Mouse (Mus musculus): ENCODE results near the gene Zfp839. TPM values are rescaled to one million over a fixed set of nuclear protein-coding genes. Genes with fewer than 3 reads are reported as not detected.
A peak's percentile ranks its signal among the peaks of the same experiment; 100 is the strongest.

Zfp839 gene
- 3.2 and 3.3 TPM in 2 replicates for polyA plus RNA-seq (2015; fragmentation: Nextera tagmentation; extraction: Ambion mirVana)

GRCm38 (mm10) chr12:110850010-110850928 is at the start of gene Zfp839:
Zfp839 (plus strand) TSS chr12:110850253.
- 0 out of 2 replicates have a peak, but pooled peaks cover 2% of the 10 kb centered on the region for H3K36me3 ChIP-seq (ENCODE audit: control insufficient read depth, insufficient read depth)
- ATAC-seq: peak; percentile 83
- H3K4me3 ChIP-seq (replicated peaks; ENCODE audit: low read length): peak within 1 kb of the TSS; percentile 85
- H3K4me2 ChIP-seq (ENCODE audit: low read length): peak within 1 kb of the TSS; percentile 74
- no peaks in the 10 kb centered on the region for H3K9me3 ChIP-seq (ENCODE audit: control insufficient read depth, low read length)
- no peak within 1 kb of the TSS; the same call in 1 of the 2 replicates for H3K27ac ChIP-seq (ENCODE audit: low read length)
- H3K4me1 ChIP-seq (replicated peaks; ENCODE audit: control insufficient read depth, insufficient read depth, low read length): peaks cover 17% of the 10 kb centered on the region
- H3K27me3 ChIP-seq (replicated peaks; ENCODE audit: control insufficient read depth, insufficient read depth, low read length): peaks cover 6% of the 10 kb centered on the region
- under 1% methylated on average over 87 of the region's 89 CpGs for WGBS
- H3K9ac ChIP-seq (replicated peaks; ENCODE audit: low read depth, low read length): peak within 1 kb of the TSS; percentile 86

GRCm38 (mm10) chr12:110801876-110802464 is 48.1 kb upstream of the Zfp839 start:
- Histone ChIP-seq H3K9me3 (ENCODE audit: control insufficient read depth, low read length) (no peaks in the 10 kb centered on the region), H3K4me2 (ENCODE audit: low read length) (no peak overlapping the region), H3K36me3 (ENCODE audit: control insufficient read depth, insufficient read depth) (no peaks in the 10 kb centered on the region), H3K27me3 (replicated peaks; ENCODE audit: control insufficient read depth, insufficient read depth, low read length) (no peaks in the 10 kb centered on the region), H3K4me1 (replicated peaks; ENCODE audit: control insufficient read depth, insufficient read depth, low read length) (peaks cover 9% of the 10 kb centered on the region), H3K4me3 (replicated peaks; ENCODE audit: low read length) (no peak overlapping the region), H3K27ac (ENCODE audit: low read length) (no peak overlapping the region), H3K9ac (replicated peaks; ENCODE audit: low read depth, low read length) (no peak overlapping the region)
- WGBS: 89% methylated on average over 10 of the region's 10 CpGs
- ATAC-seq: no peak

DNA sequence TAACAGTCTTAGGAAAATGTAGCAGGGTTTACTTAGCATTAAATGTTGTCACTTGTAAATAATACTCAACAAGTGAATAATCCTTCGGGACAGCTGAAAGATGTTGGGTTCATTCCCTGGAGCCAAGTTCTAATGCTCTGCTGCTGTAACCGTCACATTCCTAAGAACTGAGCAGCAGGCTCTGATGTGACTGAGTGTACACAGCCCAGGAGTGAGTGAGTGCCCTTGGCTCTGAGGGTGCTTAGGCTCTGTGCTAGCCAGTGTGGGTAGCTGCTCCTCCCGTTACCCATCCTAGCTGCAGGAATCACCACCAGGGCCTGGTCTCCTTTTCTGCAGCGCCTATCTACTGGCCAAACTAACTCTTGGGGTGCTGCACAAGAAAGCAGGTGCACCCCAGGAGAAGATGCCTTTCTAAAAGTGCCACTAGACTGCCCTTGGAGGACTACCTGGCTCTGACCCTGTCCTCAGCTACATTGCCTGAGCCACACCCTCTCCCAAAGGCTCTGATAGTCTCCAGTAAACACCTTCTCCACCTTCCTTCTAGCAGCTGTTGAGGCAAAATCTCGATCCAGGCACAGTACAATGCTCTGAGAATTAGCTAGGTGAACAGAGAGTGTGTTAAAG is 47.3 kb upstream of the Zfp839 start:
- no peak overlapping the region for H3K4me2 ChIP-seq (ENCODE audit: low read length)
- H3K9me3 ChIP-seq (ENCODE audit: control insufficient read depth, low read length): no peaks in the 10 kb centered on the region
- H3K27ac ChIP-seq (ENCODE audit: low read length): no peak overlapping the region
- peaks cover 9% of the 10 kb centered on the region for H3K4me1 ChIP-seq (replicated peaks; ENCODE audit: control insufficient read depth, insufficient read depth, low read length)
- no peak for ATAC-seq
- H3K36me3 ChIP-seq (ENCODE audit: control insufficient read depth, insufficient read depth): no peaks in the 10 kb centered on the region
- H3K9ac ChIP-seq (replicated peaks; ENCODE audit: low read depth, low read length): no peak overlapping the region
- WGBS: 89% methylated on average over 5 of the region's 5 CpGs
- no peaks in the 10 kb centered on the region for H3K27me3 ChIP-seq (replicated peaks; ENCODE audit: control insufficient read depth, insufficient read depth, low read length)
- H3K4me3 ChIP-seq (replicated peaks; ENCODE audit: low read length): no peak overlapping the region

DNA sequence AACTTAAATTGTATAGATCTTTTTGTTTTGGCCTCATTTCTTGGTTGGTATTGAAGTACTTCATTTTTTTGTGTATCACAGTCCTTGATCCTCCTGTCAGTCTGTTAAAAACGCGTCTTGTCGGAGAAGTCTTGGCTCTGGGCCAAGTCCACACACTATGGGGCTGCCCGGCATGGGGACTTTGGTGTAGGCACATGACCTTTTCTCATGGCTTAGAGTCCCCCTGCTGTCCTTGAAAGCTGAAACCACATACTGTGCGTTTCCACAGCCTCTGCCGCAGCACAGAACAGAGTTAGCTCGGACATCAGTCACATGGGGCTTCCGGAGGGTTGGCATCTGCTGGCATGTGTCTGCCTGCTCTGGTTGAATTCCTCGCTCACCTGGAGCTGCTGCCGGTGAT is 45.8 kb upstream of the Zfp839 start:
- Histone ChIP-seq H3K9me3 (ENCODE audit: control insufficient read depth, low read length) (no peaks in the 10 kb centered on the region), H3K27ac (ENCODE audit: low read length) (no peak overlapping the region), H3K36me3 (ENCODE audit: control insufficient read depth, insufficient read depth) (no peaks in the 10 kb centered on the region), H3K4me2 (ENCODE audit: low read length) (no peak overlapping the region), H3K4me1 (replicated peaks; ENCODE audit: control insufficient read depth, insufficient read depth, low read length) (peaks cover 9% of the 10 kb centered on the region), H3K9ac (replicated peaks; ENCODE audit: low read depth, low read length) (no peak overlapping the region), H3K4me3 (replicated peaks; ENCODE audit: low read length) (no peak overlapping the region), H3K27me3 (replicated peaks; ENCODE audit: control insufficient read depth, insufficient read depth, low read length) (no peaks in the 10 kb centered on the region)
- ATAC-seq: peak; percentile 62
- 12% methylated on average over 10 of the region's 10 CpGs for WGBS

DNA sequence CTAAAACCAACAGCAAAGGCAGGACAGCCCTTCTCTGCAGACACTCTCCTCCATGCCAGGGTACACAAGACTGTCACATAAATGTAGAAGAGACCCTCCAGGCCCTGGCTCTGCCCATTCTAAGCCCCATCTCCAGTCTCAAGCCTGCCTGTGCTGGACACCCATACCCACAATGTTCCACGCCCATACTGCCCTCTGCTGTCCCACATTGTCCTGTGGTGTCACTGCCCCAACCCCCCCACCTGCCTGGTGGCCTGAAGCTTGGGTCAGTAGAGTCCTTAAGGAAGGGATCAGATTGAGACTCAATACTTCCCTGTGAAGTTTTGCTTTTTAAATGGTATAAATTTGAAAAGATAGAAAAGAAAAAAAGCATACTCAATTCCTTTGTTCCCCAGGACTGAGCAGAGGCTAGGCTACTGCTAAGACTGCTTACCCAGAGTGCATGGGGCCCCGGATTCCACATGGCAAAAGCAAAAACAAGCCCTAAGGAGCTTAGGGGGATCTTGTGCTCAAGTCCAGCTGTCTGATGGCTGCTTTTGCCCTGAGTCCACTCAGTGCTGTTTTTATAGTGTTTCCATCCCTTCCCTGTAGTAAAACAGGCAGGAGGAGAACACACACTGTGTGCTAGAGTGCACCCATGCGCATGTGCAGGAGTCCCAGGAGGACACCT is 43.6 kb upstream of the Zfp839 start:
- Histone ChIP-seq H3K4me3 (replicated peaks; ENCODE audit: low read length) (no peak overlapping the region), H3K27me3 (replicated peaks; ENCODE audit: control insufficient read depth, insufficient read depth, low read length) (no peaks in the 10 kb centered on the region), H3K4me2 (ENCODE audit: low read length) (no peak overlapping the region), H3K9ac (replicated peaks; ENCODE audit: low read depth, low read length) (no peak overlapping the region), H3K4me1 (replicated peaks; ENCODE audit: control insufficient read depth, insufficient read depth, low read length) (peaks cover 9% of the 10 kb centered on the region), H3K36me3 (ENCODE audit: control insufficient read depth, insufficient read depth) (no peaks in the 10 kb centered on the region), H3K27ac (ENCODE audit: low read length) (no peak overlapping the region), H3K9me3 (ENCODE audit: control insufficient read depth, low read length) (no peaks in the 10 kb centered on the region)
- 62% methylated on average over 3 of the region's 3 CpGs for WGBS
- ATAC-seq: no peak

DNA sequence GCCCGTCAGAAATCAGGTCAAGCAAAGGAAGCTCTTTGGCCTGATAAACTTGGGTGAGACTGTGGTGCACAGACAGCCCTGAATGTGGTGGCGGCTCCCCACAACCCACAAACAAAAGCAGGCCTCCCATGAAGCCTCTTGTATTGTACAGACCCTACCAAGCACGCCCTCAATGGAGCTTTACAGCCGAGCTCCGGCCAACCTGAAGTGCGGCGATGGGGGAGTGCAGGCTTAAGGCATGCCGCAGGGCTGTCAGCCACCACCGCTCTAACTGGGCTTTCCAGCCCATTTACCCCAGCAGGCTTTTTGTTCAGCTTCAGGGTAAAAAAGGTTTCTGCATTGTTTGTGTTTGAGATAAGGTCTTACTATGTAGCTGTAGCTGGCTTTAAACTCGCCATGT is 41.6 kb upstream of the Zfp839 start:
- H3K27me3 ChIP-seq (replicated peaks; ENCODE audit: control insufficient read depth, insufficient read depth, low read length): no peaks in the 10 kb centered on the region
- no peaks in the 10 kb centered on the region for H3K9me3 ChIP-seq (ENCODE audit: control insufficient read depth, low read length)
- H3K4me2 ChIP-seq (ENCODE audit: low read length): no peak overlapping the region
- no peak overlapping the region for H3K27ac ChIP-seq (ENCODE audit: low read length)
- no peak overlapping the region for H3K4me3 ChIP-seq (replicated peaks; ENCODE audit: low read length)
- H3K4me1 ChIP-seq (replicated peaks; ENCODE audit: control insufficient read depth, insufficient read depth, low read length): peaks cover 9% of the 10 kb centered on the region
- H3K36me3 ChIP-seq (ENCODE audit: control insufficient read depth, insufficient read depth): no peaks in the 10 kb centered on the region
- ATAC-seq: no peak
- WGBS: 11% methylated on average over 10 of the region's 10 CpGs
- H3K9ac ChIP-seq (replicated peaks; ENCODE audit: low read depth, low read length): no peak overlapping the region

- H3K9ac ChIP-seq (replicated peaks; ENCODE audit: low read depth, low read length): no peak overlapping the region
Measured at GRCm38 (mm10) chr12:110808848-110809247, 41.2 kb upstream of the Zfp839 start.

DNA sequence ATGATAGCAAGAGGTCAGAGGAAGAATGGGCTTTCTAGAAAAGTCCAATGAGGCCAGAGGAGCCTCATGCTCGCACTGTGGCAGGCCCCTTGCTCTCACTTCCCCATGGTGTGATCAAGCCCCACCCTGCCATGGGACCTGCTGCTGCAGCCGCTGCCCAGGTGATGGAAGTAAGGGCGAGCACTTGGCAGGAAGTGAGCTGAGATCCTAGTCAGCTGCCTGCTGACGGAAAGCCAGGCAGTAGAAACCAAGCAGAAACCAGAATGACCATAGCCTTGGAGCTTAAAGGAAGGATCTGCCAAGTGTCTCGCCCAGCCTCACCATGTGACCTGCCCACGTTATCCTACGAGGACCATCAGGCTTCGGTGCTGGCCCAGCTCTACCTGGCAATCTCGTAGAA is 36.9 kb upstream of the Zfp839 start:
- ATAC-seq: no peak
- WGBS: 93% methylated on average over 9 of the region's 9 CpGs

More at GRCm38 (mm10) chr12:110808848-110809247, 41.2 kb upstream of the Zfp839 start:
- no peak overlapping the region for H3K4me3 ChIP-seq (replicated peaks; ENCODE audit: low read length)
- H3K9me3 ChIP-seq (ENCODE audit: control insufficient read depth, low read length): no peaks in the 10 kb centered on the region
- 72% methylated on average over 5 of the region's 5 CpGs for WGBS
- no peak for ATAC-seq
- H3K4me2 ChIP-seq (ENCODE audit: low read length): no peak overlapping the region
- peaks cover 6% of the 10 kb centered on the region for H3K4me1 ChIP-seq (replicated peaks; ENCODE audit: control insufficient read depth, insufficient read depth, low read length)
- no peaks in the 10 kb centered on the region for H3K27me3 ChIP-seq (replicated peaks; ENCODE audit: control insufficient read depth, insufficient read depth, low read length)
- no peaks in the 10 kb centered on the region for H3K36me3 ChIP-seq (ENCODE audit: control insufficient read depth, insufficient read depth)
- H3K27ac ChIP-seq (ENCODE audit: low read length): no peak overlapping the region

DNA sequence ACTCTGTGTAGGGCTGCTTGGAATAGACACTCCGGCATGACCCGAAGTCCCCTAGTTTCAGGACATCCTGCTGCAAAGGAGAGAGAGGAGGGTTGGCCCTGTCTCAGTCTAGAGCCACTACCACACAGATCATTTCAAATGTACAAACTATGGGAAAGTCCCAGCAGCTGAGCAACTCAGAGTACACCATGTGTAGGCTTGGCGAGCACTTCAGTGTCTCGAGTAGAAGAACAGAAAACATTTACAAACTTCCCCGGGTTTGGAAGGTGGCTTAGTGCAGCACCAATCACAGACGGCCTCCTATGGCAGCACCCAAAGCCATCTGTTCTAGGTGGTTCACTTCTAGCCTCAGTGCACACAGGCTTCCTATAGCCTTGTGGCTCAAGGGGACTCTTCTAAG is 36.4 kb upstream of the Zfp839 start:
- H3K36me3 ChIP-seq (ENCODE audit: control insufficient read depth, insufficient read depth): no peaks in the 10 kb centered on the region
- H3K9ac ChIP-seq (replicated peaks; ENCODE audit: low read depth, low read length): no peak overlapping the region
- ATAC-seq: no peak
- no peak overlapping the region for H3K27ac ChIP-seq (ENCODE audit: low read length)
- H3K4me2 ChIP-seq (ENCODE audit: low read length): no peak overlapping the region
- H3K9me3 ChIP-seq (ENCODE audit: control insufficient read depth, low read length): no peaks in the 10 kb centered on the region
- H3K27me3 ChIP-seq (replicated peaks; ENCODE audit: control insufficient read depth, insufficient read depth, low read length): no peaks in the 10 kb centered on the region
- H3K4me1 ChIP-seq (replicated peaks; ENCODE audit: control insufficient read depth, insufficient read depth, low read length): no peaks in the 10 kb centered on the region
- no peak overlapping the region for H3K4me3 ChIP-seq (replicated peaks; ENCODE audit: low read length)
- WGBS: 93% methylated on average over 6 of the region's 6 CpGs

More for the DNA sequence above, 36.9 kb upstream of the Zfp839 start:
- Histone ChIP-seq H3K9me3 (ENCODE audit: control insufficient read depth, low read length) (no peaks in the 10 kb centered on the region), H3K4me2 (ENCODE audit: low read length) (no peak overlapping the region), H3K4me1 (replicated peaks; ENCODE audit: control insufficient read depth, insufficient read depth, low read length) (no peaks in the 10 kb centered on the region), H3K27ac (ENCODE audit: low read length) (no peak overlapping the region), H3K36me3 (ENCODE audit: control insufficient read depth, insufficient read depth) (no peaks in the 10 kb centered on the region), H3K9ac (replicated peaks; ENCODE audit: low read depth, low read length) (no peak overlapping the region), H3K4me3 (replicated peaks; ENCODE audit: low read length) (no peak overlapping the region), H3K27me3 (replicated peaks; ENCODE audit: control insufficient read depth, insufficient read depth, low read length) (no peaks in the 10 kb centered on the region)

All from forebrain, embryonic 16.5 days (tissue).